ENCODE assay signal across 9 mouse cellular contexts in the genomic region with DNA sequence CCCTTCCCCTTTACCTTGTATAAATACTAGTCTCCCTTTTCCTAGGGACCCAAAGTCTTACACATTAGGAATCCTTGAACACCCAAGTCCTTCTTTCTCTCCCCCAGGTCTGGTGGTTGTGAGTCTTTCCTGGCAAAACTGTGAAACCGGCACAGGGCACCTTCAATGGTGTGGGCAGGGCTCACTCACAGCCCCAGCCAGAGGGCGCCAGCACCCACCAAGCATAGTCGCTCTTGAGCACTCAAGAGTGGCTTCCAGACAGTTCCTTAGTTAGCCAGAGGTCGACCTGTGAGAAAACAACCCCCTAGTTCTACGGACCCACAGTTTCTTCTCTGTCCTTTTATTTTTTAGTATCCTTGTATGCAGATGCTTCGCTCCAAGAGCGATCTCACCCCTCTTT. TPM values are rescaled to one million over a fixed set of nuclear protein-coding genes. Genes with fewer than 3 reads are reported as not detected.
DNase-seq lines count a peak whose midpoint lies in the region; ATAC-seq and TF ChIP-seq lines count a peak whose summit lies in the region.
"Had no signal": no experiment of that assay in that cellular context is flagged by ENCODE, and none has a peak within 500 bp of the region (broad histone marks: within the 10 kb centered on the region; RNA-seq: fewer than 3 reads in every experiment).

A gene (plus strand): TSS at position 275 of the 400 bp plus-strand sequence.

- peaks cover 15% of the 10 kb centered on the region for H3K4me1 ChIP-seq in E14TG2a.4 (replicated peaks; ENCODE audit: low read depth, low read length)
- peaks cover 3% of the 10 kb centered on the region; the same call in 1 of the 2 replicates for H3K4me1 ChIP-seq in forebrain, embryonic 14.5 days (ENCODE audit: control insufficient read depth, insufficient read depth, low read length)
- H3K4me1 ChIP-seq in heart, postnatal 0 days (ENCODE audit: control insufficient read depth, insufficient read depth): peaks cover 13% of the 10 kb centered on the region
- no peaks in the 10 kb centered on the region for H3K4me1 ChIP-seq in liver, embryonic 14.5 days (replicated peaks; ENCODE audit: control insufficient read depth in 2 of 2, insufficient read depth in 2 of 2, low read length in 1 of 2)
- peaks cover 8% of the 10 kb centered on the region; the same call in 1 of the 2 replicates for H3K4me1 ChIP-seq in neural tube, embryonic 12.5 days

- H3K36me3 ChIP-seq in E14TG2a.4 (ENCODE audit: insufficient read depth, low read length): no peaks in the 10 kb centered on the region
- H3K36me3 ChIP-seq in forebrain, embryonic 14.5 days (ENCODE audit: control insufficient read depth, insufficient read depth, low read length): no peaks in the 10 kb centered on the region
- no peaks in the 10 kb centered on the region for H3K36me3 ChIP-seq in heart, postnatal 0 days (replicated peaks; ENCODE audit: control insufficient read depth, insufficient read depth, low read length)
- H3K36me3 ChIP-seq in liver, embryonic 14.5 days (replicated peaks; ENCODE audit: control insufficient read depth, insufficient read depth, low read depth): no peaks in the 10 kb centered on the region
- H3K36me3 ChIP-seq in neural tube, embryonic 12.5 days: no peaks in the 10 kb centered on the region

- H3K27me3 ChIP-seq in E14TG2a.4 (ENCODE audit: insufficient read depth, low read length): peaks cover 42% of the 10 kb centered on the region
- no peaks in the 10 kb centered on the region for H3K27me3 ChIP-seq in forebrain, embryonic 14.5 days (replicated peaks; ENCODE audit: control insufficient read depth, insufficient read depth, low read length)
- H3K27me3 ChIP-seq in heart, postnatal 0 days (ENCODE audit: control insufficient read depth, insufficient read depth, low read length): no peaks in the 10 kb centered on the region
- H3K27me3 ChIP-seq in liver, embryonic 14.5 days (ENCODE audit: control insufficient read depth, insufficient read depth, low read length): peaks cover 11% of the 10 kb centered on the region
- 0 out of 2 replicates have a peak, but pooled peaks cover 5% of the 10 kb centered on the region for H3K27me3 ChIP-seq in neural tube, embryonic 12.5 days (replicated peaks)

- peak within 1 kb of the TSS; percentile 87 for H3K4me2 ChIP-seq in forebrain, embryonic 14.5 days (ENCODE audit: low read length)
- peak within 1 kb of the TSS; percentile 82 for H3K4me2 ChIP-seq in heart, postnatal 0 days (ENCODE audit: low read depth, low read length)
- peak within 1 kb of the TSS; percentile 58 for H3K4me2 ChIP-seq in liver, embryonic 14.5 days (ENCODE audit: low read depth)
- H3K4me2 ChIP-seq in neural tube, embryonic 12.5 days (replicated peaks): peak within 1 kb of the TSS; percentile 97

- H3K27ac ChIP-seq in forebrain, embryonic 14.5 days (ENCODE audit: low read depth, low read length): peak within 1 kb of the TSS; percentile 33; the same call in 1 of the 2 replicates
- H3K27ac ChIP-seq in heart, postnatal 0 days (ENCODE audit: low read depth): peak within 1 kb of the TSS; percentile 94
- no peak within 1 kb of the TSS for H3K27ac ChIP-seq in liver, embryonic 14.5 days
- H3K27ac ChIP-seq in neural tube, embryonic 12.5 days: no peak within 1 kb of the TSS

- TF ChIP-seq EP300 in heart, postnatal 0 days (IDR thresholded peaks at IDR 0.05; ENCODE audit: low read depth): 0 out of 2 replicates have a peak, but pooled peaks have one; percentile 9
- TF ChIP-seq EP300 in liver, embryonic 14.5 days (IDR thresholded peaks at IDR 0.05; ENCODE audit: low read depth): no peak

- ATAC-seq in cerebellum, adult (ENCODE audit: insufficient number of reproducible peaks, low FRiP score, low TSS enrichment): peak; percentile 89
- peak; percentile 80 for ATAC-seq in forebrain, embryonic 14.5 days
- peak; percentile 77 for ATAC-seq in heart, postnatal 0 days (ENCODE audit: insufficient read depth, low read depth)
- no peak for ATAC-seq in liver, embryonic 14.5 days (ENCODE audit: insufficient read depth)
- ATAC-seq in neural tube, embryonic 12.5 days (ENCODE audit: low FRiP score, low read depth): peak; percentile 78

- H3K4me3 ChIP-seq in E14TG2a.4 (replicated peaks; ENCODE audit: low read length): peak within 1 kb of the TSS; percentile 87
- peak within 1 kb of the TSS; percentile 62 for H3K4me3 ChIP-seq in forebrain, embryonic 14.5 days (ENCODE audit: low read depth, low read length)
- H3K4me3 ChIP-seq in heart, postnatal 0 days (ENCODE audit: low read depth, low read length): peak within 1 kb of the TSS; percentile 72
- H3K4me3 ChIP-seq in liver, embryonic 14.5 days (ENCODE audit: insufficient read depth in 1 of 2, low read depth in 2 of 2, low read length in 2 of 2): peak within 1 kb of the TSS; percentile 13 to 47
- peak within 1 kb of the TSS; percentile 67 for H3K4me3 ChIP-seq in neural tube, embryonic 12.5 days

- under 1% methylated on average over 7 of the region's 7 CpGs for WGBS in forebrain, embryonic 14.5 days
- under 1% methylated on average over 7 of the region's 7 CpGs for WGBS in heart, postnatal 0 days
- WGBS in liver, embryonic 14.5 days (ENCODE audit: insufficient replicate concordance): 2% methylated on average over 7 of the region's 7 CpGs
- WGBS in neural tube, embryonic 12.5 days: 2% methylated on average over 7 of the region's 7 CpGs

- TF ChIP-seq CTCF in E14TG2a.4 (conservative IDR thresholded peaks at IDR 0.05; ENCODE audit: low read length): peak; percentile 25
- peak; percentile 80 for TF ChIP-seq CTCF in heart, postnatal 0 days (IDR thresholded peaks at IDR 0.05; ENCODE audit: low read depth)
- TF ChIP-seq CTCF in liver, embryonic 14.5 days (IDR thresholded peaks at IDR 0.05; ENCODE audit: low read depth): peak; percentile 64

- H3K9me3 ChIP-seq in E14TG2a.4 (ENCODE audit: low read length): no peaks in the 10 kb centered on the region
- H3K9me3 ChIP-seq in forebrain, embryonic 14.5 days (replicated peaks; ENCODE audit: control insufficient read depth, low read length): no peaks in the 10 kb centered on the region
- H3K9me3 ChIP-seq in heart, postnatal 0 days (replicated peaks; ENCODE audit: control insufficient read depth, low read length): no peaks in the 10 kb centered on the region
- H3K9me3 ChIP-seq in liver, embryonic 14.5 days (ENCODE audit: control insufficient read depth, low read length): no peaks in the 10 kb centered on the region
- no peaks in the 10 kb centered on the region for H3K9me3 ChIP-seq in neural tube, embryonic 12.5 days

- peak; percentile 72 for DNase-seq in forebrain, embryonic 14.5 days (ENCODE audit: low spot score)
- peak; percentile 72 for DNase-seq in heart, postnatal 0 days (ENCODE audit: low spot score)
- peak; percentile 74 to 78 for DNase-seq in kidney, postnatal 25 days
- DNase-seq in liver, embryonic 14.5 days (ENCODE audit: low read depth in 3 of 3, low spot score in 3 of 3): peak in 1 of 3 experiments; percentile 6
- DNase-seq in testis, postnatal 14 days (ENCODE audit: low spot score): peak; percentile 17

- peak within 1 kb of the TSS; percentile 78 for H3K9ac ChIP-seq in forebrain, embryonic 14.5 days (ENCODE audit: low read length)
- peak within 1 kb of the TSS; percentile 86 for H3K9ac ChIP-seq in heart, postnatal 0 days (replicated peaks; ENCODE audit: low read depth, low read length)
- no peak within 1 kb of the TSS for H3K9ac ChIP-seq in liver, embryonic 14.5 days (replicated peaks)
- peak within 1 kb of the TSS; percentile 70 for H3K9ac ChIP-seq in neural tube, embryonic 12.5 days

RNA-seq across cellular contexts. Expression of the gene that starts here (rescaled TPM):
- polyA plus RNA-seq in forebrain, embryonic 14.5 days (2014; fragmentation: Nextera tagmentation; extraction: Ambion mirVana): 20.2 and 26.3 TPM in 2 replicates
- 125 and 167 TPM in 2 replicates for total RNA-seq in heart, postnatal 0 days (2014; rRNA removed; ENCODE audit: low replicate concordance)
- 83.8 and 94.3 TPM in 2 replicates for polyA plus RNA-seq in heart, postnatal 0 days (2015; fragmentation: Nextera tagmentation; extraction: Ambion mirVana)
- polyA plus RNA-seq in liver, embryonic 14.5 days (2012; rRNA removed): 0.59 and 0.75 TPM in 2 replicates
- 0.56 and 0.57 TPM in 2 replicates for polyA plus RNA-seq in liver, embryonic 14.5 days (2014; fragmentation: Nextera tagmentation; extraction: Ambion mirVana)
- polyA plus RNA-seq in neural tube, embryonic 12.5 days (2016; fragmentation: Nextera tagmentation; extraction: Ambion mirVana): 48.8 and 49.5 TPM in 2 replicates
- total RNA-seq: MEL had no signal

Comparison
In these comparisons a context has a peak if more than half of its experiments do, and no peak if none do; other contexts are left out.
1. RNA of the gene that starts here (polyA plus RNA-seq): 83.8 to 94.3 TPM in heart, postnatal 0 days, 48.8 to 49.5 TPM in neural tube, embryonic 12.5 days and 20.2 to 26.3 TPM in forebrain, embryonic 14.5 days; 0.56 to 0.75 TPM in liver, embryonic 14.5 days; every median in the first group is over 10 times any median in the second.
2. H3K4me3 ChIP-seq: peak in every context shown above with its lines; median percentile 87 in E14TG2a.4; 72 in heart, postnatal 0 days; 67 in neural tube, embryonic 12.5 days; 62 in forebrain, embryonic 14.5 days; 30 in liver, embryonic 14.5 days.
3. CTCF ChIP-seq: peak in every context shown above with its lines; median percentile 80 in heart, postnatal 0 days; 64 in liver, embryonic 14.5 days; 25 in E14TG2a.4.
4. H3K27ac ChIP-seq: peak in forebrain, embryonic 14.5 days (single experiment) and heart, postnatal 0 days (single experiment); none in liver, embryonic 14.5 days (single experiment) and neural tube, embryonic 12.5 days (single experiment).
5. Peak in every context shown above with its lines, with median percentiles within 50 percentile points of each other: H3K4me2 ChIP-seq.